Mouse (Mus musculus) CH12.LX (cell line): ENCODE results near the gene Slc25a23.

Experiments
- CTCF ChIP-seq, 2 experiments: IDR thresholded peaks in 1 of 2; conservative IDR thresholded peaks in 1 of 2; 2 replicates each; pipeline ENCODE4 v1.5.1; 2011 to 2012; ENCODE audit warnings: low read depth in 2 of 2, low read length in 2 of 2, improper control_type of control experiment in 1 of 2, inconsistent platforms in 1 of 2, mild to moderate bottlenecking in 1 of 2, moderate library complexity in 1 of 2
- ELF1 ChIP-seq: IDR thresholded peaks from 2 replicates; pipeline ENCODE4 v1.6.1; 2014; ENCODE audit warnings: low read depth, mild to moderate bottlenecking, inconsistent platforms, low read length, improper control_type of control experiment
- EP300 ChIP-seq: IDR thresholded peaks from 2 replicates; pipeline ENCODE4 v1.6.1; 2011; ENCODE audit warnings: low read length, improper control_type of control experiment
- JUND ChIP-seq: conservative IDR thresholded peaks from 2 replicates; pipeline ENCODE4 v1.6.1; 2011; ENCODE audit warnings: low read depth, low read length, improper control_type of control experiment
- MAX ChIP-seq: IDR thresholded peaks from 2 replicates; pipeline ENCODE4 v1.6.1; 2011; ENCODE audit warnings: low read length, improper control_type of control experiment
- NELFE ChIP-seq: IDR thresholded peaks from 2 replicates; pipeline ENCODE4 v1.6.1; 2011; ENCODE audit warnings: low read depth, low read length, improper control_type of control experiment
- PAX5 ChIP-seq: IDR thresholded peaks from 2 replicates; pipeline ENCODE4 v1.6.1; 2012; ENCODE audit warnings: low read length, inconsistent platforms, mixed read lengths
- POLR2A ChIP-seq: IDR thresholded peaks from 2 replicates; pipeline ENCODE4 v1.6.1; 2011; ENCODE audit warnings: low read depth, mild to moderate bottlenecking, improper control_type of control experiment, low read length
- USF1 ChIP-seq: IDR thresholded peaks from 2 replicates; pipeline ENCODE4 v1.6.1; 2014; ENCODE audit warnings: low read depth, mild to moderate bottlenecking, inconsistent platforms, low read length, improper control_type of control experiment
- USF2 ChIP-seq: conservative IDR thresholded peaks from 2 replicates; pipeline ENCODE4 v1.6.1; 2011; ENCODE audit warnings: low read depth, low read length, improper control_type of control experiment
- ZC3H11A ChIP-seq: IDR thresholded peaks from 2 replicates; pipeline ENCODE4 v1.6.1; 2012; ENCODE audit warnings: low read depth, mild to moderate bottlenecking, inconsistent platforms, low read length, improper control_type of control experiment
- ZMIZ1 ChIP-seq: IDR thresholded peaks from 2 replicates; pipeline ENCODE4 v1.6.1; 2012; ENCODE audit warnings: low read depth, mild to moderate bottlenecking, inconsistent platforms, low read length, improper control_type of control experiment

GRCm38 (mm10) chr17:57001228-57001627, 58.4 kb downstream of the Slc25a23 start:
- 0 out of 2 replicates have a peak, but pooled peaks have one; percentile 21 for TF ChIP-seq POLR2A
- TF ChIP-seq NELFE: no peak
- no peak for TF ChIP-seq CTCF (conservative IDR thresholded peaks at IDR 0.05 in 1 of 2, IDR thresholded peaks at IDR 0.05 in 1 of 2; ENCODE audit: low read depth in 2 of 2, low read length in 2 of 2)
- TF ChIP-seq MAX: no peak
- no peak for TF ChIP-seq ZC3H11A
- TF ChIP-seq ELF1: no peak
- no peak for TF ChIP-seq ZMIZ1
- no peak for TF ChIP-seq USF2
- no peak for TF ChIP-seq PAX5
- no peak for TF ChIP-seq EP300
- no peak for TF ChIP-seq JUND
- TF ChIP-seq USF1: no peak
